Mouse (Mus musculus) megakaryocyte progenitor cell, adult 5-6 weeks (primary cell): Measurements from ENCODE around the gene Tctex1d4. TPM values are rescaled to one million over a fixed set of nuclear protein-coding genes. Genes with fewer than 3 reads are reported as not detected.

Source experiments
- ATAC-seq: replicated peaks from 2 replicates; pipeline ENCODE4 v1.8.0; 2016; ENCODE audit warnings: mild to moderate bottlenecking, moderate TSS enrichment, inconsistent platforms; ENCODE audit not compliant: poor library complexity
- total RNA-seq, 2 experiments: library from RNA; stranded (forward) in 1 of 2; stranded (reverse) in 1 of 2; fragments of 157-497, 149-512 nt in 1 of 2; fragments of 200-1000 nt in 1 of 2; gene quantifications; 2 replicates each; pipeline versions ENCODE4 v1.2.3 to v1.2.4; 2015 to 2017

Tctex1d4 gene
- total RNA-seq (2015) (not detected in 2 replicates), total RNA-seq (2017) (not detected in 2 replicates)

DNA sequence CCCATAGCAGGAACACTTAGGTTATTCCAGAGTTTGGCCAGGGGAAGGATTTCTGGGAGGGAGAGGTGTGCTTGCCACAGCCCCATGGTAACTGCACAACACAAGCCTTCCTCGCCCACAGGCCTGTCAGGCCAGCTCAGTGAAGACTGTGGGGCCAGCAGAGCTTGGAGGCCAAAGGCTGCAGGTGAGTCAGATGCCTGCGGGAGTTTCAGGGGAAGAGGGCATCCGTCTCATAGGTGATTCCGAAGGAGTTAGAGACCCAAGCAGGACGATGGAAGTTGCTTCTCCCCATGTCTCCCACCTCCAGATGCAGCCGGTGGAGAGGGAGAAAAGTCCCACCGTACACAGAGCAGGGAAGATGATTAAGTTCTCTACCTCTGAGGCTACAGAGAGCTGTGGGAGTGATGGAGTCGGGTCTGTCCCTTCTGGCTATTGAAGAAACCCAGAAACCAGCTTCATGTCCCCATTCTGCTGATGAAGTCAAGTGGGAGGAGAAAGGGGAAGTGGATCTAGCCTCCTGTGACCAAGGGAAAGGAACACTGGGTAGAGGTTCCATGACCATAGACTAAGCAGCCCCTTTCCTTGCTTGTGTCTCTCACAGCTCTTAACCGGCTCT, at the start of gene Tctex1d4:
Gene Tctex1d4, plus strand, starts transcription at position 120 of the 616 bp plus-strand sequence.
- ATAC-seq: peak; percentile 29

DNA sequence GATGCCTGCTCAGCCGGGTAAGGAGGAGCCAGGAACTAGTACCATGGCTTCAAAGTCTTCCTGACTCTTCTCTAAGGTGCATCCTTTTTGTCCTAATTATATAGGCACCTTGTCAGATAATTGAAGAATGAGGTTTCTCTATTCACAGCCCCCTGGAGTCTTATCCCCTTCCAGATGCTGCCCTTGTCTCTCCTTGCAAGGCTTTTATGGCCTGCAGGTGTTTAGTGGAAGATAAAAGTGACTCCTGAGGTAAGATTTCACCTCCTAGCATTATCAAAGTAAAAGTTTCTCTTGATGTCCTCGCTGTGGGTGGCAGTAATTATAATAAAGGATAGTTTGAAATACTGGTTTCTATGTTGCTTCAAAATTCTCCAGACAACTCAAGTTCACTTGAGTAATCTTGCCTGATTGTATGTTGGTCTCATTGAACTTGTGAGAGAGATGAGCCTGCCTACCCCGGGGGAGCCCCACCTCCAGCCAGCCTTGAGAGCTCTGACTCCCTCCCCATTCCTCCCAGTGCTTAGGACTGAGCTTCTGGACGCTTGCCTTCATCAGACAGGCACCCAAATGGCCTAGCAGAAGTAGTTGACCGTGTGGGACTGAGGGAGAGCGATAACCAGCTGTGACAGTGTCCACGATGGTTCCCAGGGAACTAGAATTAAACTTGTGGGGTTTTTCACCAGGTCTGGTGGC, 38.5 kb upstream of the Tctex1d4 start:
- ATAC-seq: 0 out of 2 replicates have a peak, but pooled peaks have one; percentile 39

DNA sequence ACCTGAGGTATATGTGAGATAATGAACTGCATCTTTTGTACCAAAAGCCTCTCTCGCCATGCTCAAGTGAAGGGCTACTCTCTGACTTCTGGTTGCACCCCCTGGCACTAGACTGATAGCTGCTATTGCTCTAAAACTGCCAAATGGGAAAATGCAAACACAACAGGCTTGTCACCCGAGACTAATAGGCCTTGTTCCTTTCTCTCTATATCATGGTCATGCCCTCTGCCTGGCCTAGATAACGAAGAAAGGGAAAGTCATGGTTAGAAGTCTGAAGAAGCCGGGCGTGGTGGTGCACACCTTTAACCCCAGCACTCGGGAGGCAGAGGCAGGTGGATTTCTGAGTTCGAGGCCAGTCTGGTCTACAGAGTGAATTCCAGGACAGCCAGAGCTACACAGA, 36.0 kb upstream of the Tctex1d4 start:
- ATAC-seq: peak; percentile 83

DNA sequence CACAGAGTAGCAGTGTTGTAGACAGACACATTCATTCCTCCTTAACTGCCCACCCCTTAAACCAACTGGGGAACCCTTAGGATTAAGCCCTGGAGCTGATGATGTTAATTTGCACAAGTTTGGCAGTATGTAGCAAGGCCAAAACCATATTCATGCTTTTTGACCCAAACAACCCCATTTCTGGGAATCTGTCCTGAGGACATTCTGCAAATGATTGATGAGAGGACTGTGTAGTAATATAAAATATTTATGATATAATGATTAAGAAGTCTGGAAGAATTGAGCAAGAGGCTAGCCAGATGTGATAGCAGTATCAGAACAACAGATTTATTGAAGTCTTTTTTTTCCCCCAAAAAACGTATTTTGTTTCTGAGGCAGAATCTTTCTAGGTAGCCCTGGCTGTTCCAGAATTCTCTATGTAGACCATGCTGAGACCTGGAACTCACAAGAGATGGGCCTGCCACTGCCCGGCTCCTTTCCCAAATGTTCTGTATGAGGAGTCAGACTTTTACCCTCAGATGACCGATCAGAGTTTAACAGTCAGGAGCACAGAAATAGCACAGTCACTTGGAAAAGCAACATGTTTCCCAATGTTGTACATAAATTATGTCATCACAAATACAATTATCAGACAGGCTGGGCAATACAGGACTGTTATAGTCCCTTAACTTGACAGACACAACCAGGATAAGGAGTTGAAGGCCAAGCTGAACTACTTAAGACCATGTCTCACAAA, 31.8 kb upstream of the Tctex1d4 start:
- no peak for ATAC-seq

DNA sequence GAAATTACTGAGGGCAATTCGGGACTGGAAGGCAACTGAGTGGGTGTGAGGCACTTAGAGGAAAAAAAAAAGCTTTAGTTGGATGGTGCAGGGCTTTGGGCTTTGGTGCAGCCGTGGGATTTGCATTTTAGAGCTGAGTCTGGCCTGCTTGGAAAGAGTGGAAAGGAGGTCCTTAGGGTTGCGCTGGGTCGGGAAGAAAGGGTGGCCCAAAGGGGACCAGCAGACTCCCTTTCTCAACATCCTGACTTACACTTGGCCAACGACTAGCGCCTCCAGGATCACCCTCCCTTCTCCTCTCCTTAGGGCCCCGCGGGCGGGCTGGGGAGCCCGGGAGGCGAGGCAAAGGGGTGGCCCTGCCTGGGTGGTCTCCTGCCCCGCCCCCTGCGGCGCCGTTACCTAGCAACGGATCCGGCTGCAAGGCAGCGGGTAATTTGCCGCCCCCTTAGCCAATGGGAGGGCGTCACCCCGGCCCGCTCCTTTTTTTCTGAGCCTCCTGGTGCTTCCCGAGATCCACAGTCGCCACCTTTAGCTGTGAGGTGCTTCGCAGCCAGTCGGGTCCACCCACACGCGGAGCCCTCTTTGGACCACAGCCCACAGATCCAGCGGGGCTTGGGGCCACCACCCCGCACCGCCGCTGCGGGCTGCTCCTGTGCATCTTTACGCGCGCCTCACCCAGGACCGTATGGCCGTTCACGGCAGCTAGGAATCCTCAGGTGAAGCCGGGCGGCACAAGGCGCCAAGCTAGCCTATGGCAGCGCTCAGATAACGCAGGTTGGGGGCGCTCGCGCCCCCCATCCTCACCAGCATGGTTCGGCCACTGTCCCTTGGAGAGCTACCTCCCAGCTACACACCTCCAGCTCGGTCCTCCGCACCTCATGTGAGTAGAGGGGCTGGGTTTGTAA, 30.8 kb upstream of the Tctex1d4 start, which contains the start of gene Ptch2:
Gene Ptch2, plus strand, starts transcription at position 525 of the 902 bp plus-strand sequence.
- ATAC-seq: peak; percentile 51

DNA sequence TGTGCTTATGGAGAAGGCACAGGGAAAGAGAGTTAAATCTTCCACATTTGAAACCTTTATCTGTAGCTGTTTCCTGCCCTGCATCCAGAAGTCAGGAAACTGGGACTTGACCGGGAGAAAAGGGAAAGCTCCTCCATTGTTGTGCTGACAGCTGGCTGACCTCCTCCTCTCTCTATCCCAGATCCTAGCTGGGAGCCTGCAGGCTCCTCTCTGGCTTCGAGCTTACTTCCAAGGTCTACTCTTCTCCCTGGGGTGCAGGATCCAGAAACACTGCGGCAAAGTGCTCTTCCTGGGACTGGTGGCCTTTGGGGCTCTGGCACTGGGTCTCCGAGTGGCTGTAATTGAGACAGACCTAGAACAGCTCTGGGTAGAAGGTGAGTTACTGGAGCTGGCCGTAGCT, 29.9 kb upstream of the Tctex1d4 start:
- ATAC-seq: no peak

DNA sequence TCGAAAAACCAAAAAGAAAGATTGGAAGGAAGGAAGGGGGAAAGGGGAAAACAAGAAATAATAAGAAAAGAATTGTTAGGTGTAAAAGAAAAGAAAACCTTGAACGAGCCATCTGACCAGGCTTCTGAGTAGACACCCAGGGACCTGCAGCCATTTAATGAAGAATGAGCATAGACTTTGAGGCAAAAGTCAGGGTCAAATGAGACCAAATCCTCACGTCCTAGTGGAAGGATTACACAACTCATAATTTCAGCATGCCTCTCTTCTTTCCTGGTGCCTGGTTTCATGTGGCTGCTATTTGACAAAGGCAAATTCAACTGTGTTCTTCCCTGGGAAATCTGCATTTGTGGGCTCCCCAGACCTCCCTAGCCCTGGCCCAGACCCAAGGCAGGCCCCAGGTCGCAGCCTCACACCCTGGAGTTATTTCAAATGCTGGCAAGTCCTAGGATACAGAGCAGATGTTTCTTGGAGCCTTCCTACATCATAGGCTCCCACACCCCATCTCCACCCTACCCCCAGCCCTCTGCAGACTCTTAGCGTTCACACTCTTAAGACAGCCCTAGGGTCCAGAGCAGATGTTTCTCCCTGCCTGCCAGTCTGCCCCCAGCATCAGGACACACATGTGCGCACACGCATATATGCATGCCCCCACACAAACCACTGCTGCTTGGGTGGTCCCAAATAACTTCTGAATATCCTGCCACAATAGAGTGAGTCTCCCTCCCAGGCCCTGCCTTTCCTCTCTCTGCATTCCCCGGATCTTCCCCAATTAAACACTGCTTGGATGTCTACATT, 28.4 kb upstream of the Tctex1d4 start:
- no peak for ATAC-seq

DNA sequence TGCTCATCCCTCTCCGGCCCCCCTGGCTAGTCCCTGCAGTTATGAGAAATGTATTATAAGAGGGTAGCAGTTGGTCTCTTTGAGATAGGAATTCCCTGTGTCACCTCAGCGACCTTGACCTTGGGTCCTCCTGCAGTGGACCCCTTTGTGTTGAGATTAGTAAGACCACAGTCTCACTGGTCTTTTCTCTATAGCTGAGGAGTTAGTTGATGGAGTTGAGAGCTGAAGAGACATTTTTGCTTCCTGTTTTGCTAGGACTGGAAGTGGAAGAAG, 27.9 kb upstream of the Tctex1d4 start:
- ATAC-seq: no peak

DNA sequence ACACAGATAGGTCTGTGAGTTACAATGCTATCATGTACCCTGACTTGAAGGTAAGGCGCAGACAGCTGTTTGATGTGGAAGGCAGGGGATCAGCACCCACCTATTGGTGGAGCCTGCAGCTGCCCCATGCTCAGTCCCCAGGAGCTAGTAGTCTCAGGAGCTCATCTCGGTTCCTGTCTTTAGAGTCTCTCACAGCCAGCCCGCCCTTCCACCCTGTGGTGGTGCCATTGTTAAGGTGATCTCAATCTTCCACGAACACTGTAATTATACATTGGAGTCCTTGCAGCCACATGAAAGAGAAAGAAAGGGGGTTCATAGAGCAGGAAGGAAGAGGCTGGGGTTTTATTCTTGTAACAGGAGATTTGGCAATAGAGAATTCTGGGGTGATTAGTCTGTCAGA, 26.6 kb upstream of the Tctex1d4 start:
- no peak for ATAC-seq

DNA sequence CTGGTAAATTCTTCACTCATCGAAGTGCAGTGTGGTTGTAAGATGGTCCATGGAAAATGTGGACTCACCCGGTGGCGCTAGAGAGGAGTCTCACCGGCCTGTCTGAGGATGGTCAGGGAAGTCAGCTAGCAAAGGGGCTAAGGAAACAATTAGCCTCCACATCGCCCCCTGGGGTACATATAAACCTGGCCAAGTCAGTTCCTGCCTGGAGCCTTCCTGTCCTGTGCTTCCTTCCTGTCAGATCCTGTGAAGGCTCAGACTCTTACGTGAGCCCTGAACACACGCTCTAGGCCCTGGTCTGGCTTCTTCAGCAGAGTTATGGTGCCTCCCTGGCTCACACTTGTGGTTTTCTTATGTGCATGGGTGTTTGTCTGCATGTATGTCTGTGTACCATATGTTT, 25.4 kb upstream of the Tctex1d4 start:
- peak; percentile 69 for ATAC-seq

DNA sequence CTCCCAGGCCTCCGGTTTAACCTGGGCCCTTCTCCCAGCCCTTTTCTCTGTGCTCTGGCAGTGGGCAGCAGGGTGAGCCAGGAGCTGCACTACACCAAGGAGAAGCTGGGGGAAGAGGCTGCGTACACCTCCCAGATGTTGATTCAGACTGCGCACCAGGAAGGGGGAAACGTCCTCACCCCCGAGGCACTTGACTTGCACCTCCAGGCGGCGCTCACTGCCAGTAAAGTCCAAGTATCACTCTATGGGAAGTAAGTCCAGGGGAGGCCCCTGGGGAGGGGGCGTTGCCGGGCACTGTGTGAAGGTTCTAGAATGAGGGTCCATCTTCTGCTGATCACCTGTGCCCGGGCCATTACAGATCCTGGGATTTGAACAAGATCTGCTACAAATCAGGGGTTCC, 21.9 kb upstream of the Tctex1d4 start:
- no peak for ATAC-seq

DNA sequence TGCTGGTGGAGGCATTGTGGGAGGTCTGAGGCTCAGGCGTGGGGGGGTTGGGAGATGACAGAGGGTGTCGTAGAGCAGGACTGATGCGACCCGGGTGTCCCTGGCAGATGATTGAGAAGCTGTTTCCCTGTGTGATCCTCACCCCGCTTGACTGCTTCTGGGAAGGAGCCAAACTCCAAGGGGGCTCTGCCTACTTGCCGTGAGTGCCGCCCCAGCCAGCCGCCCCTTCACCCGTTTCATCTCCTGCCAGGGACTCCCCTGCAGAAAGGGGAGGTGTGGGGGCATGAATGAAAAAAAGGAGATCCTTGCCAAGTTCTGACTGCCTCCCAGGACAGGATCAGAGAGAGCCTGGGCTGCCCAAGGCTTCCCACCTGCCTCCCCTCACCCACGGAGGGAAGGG, 21.5 kb upstream of the Tctex1d4 start:
- ATAC-seq: no peak

DNA sequence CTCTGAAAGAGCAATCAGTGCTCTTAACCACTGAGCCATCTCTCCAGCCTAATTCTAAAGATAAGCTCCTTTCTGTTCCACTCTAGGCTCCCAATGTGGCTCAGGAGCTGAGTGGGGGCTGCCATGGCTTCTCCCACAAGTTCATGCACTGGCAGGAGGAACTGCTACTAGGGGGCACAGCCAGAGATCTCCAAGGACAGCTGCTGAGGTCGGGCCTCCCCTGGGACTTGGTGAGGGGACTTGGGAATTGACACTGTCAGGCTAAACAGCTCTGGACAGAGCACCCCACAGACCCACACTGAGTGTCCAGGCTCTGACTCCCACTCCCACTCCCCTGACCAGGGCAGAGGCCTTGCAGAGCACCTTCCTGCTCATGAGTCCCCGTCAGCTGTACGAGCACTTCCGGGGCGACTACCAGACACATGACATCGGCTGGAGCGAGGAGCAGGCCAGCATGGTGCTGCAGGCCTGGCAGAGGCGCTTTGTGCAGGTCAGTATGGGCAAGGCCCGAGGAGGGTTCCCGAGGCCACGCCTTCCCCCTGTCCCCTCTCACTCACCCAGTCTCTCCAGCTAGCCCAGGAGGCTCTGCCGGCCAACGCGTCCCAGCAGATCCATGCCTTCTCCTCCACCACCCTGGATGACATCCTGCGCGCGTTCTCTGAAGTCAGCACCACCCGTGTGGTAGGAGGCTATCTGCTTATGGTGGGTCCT, 18.6 kb upstream of the Tctex1d4 start:
- no peak for ATAC-seq

DNA sequence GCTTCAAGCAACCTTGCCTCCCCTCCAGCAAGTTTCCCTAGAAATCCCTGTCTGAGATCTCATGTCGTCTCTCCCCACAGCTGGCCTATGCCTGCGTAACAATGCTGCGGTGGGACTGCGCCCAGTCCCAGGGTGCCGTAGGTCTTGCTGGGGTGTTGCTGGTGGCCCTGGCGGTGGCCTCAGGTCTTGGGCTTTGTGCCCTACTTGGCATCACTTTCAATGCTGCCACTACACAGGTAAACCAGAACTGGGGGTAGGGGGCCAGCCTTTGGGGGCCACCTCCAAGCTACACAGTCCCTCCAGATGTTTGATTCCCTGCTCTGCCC, 18.1 kb upstream of the Tctex1d4 start:
- ATAC-seq: no peak

DNA sequence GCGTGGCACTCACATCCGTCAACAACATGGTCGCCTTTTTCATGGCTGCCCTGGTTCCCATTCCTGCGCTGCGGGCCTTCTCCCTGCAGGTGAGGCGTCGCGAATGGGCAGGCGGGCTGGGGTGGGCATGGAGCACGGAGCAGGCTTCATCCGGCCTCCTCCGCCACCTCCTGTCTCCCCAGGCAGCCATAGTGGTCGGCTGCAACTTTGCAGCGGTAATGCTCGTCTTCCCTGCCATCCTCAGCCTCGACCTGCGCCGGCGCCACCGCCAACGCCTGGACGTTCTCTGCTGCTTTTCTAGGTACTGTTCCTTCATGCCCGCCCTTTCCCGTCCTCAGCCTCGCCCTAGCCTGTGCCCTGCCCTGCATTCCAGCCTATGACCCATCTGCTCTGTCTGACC, 17.3 kb upstream of the Tctex1d4 start:
- no peak for ATAC-seq

DNA sequence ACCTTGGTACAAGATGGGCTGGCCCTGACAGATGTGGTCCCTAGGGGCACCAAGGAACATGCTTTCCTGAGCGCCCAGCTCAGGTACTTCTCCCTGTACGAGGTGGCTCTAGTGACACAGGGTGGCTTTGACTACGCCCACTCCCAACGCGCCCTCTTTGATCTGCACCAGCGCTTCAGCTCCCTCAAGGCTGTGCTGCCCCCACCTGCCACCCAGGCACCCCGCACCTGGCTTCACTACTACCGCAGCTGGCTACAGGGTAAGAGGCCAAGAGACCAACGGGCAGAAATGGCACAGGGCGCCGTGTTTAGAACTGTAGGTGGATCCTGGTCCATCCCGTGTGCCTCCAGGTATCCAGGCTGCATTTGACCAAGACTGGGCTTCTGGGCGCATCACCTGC, 16.3 kb upstream of the Tctex1d4 start:
- ATAC-seq: no peak

DNA sequence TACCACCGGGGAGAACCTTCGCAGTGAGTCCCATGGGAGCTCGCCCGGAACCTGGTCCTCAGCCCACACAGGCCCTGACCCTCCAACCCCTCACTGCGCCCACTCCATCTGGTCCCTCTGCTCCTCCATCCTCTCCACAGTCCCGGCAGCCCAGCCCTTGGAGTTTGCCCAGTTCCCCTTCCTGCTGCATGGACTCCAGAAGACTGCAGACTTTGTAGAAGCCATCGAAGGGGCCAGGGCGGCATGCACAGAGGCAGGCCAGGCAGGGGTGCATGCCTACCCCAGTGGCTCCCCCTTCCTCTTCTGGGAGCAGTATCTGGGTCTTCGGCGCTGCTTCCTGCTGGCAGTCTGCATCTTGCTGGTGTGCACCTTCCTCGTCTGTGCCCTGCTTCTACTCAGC, 15.6 kb upstream of the Tctex1d4 start:
- ATAC-seq: no peak

DNA sequence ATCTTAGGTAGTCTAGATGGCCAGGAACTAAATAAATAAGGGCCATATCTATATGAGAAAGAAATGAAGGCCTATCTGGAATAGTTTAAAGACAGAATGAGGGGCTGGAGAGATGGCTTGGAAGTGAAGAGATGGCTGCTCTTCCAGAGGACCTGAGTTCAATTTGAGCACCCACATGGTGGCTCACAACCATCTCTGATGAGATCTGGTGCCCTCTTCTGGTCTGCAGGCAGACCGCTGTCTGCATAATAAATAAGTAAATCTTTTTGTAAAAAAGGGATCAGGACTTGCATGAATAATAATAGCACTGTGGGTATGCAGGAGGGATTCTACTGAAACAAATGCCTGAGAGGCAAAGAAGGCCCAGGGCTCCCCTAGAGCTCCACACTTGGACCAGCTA, 13.4 kb upstream of the Tctex1d4 start:
- ATAC-seq: no peak

DNA sequence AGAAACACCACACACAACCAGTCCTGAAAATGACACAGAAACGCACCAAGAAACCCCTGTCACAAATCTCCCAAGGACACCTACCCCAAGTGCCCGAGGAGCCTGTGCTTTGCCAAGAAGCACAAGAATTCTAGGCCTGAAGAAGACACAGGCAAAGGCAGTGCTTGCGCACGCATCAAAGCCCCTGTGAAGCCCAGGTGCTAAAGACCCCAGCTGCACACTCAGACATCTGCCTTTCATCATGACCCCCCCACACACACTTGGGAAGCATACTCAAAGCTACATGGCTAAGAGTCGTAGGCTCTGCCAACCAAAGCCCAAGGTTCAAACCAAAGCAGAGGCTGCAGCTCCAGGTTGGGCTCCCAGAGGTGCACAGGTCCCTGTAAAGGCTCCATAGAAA, 11.0 kb upstream of the Tctex1d4 start:
- no peak for ATAC-seq

DNA sequence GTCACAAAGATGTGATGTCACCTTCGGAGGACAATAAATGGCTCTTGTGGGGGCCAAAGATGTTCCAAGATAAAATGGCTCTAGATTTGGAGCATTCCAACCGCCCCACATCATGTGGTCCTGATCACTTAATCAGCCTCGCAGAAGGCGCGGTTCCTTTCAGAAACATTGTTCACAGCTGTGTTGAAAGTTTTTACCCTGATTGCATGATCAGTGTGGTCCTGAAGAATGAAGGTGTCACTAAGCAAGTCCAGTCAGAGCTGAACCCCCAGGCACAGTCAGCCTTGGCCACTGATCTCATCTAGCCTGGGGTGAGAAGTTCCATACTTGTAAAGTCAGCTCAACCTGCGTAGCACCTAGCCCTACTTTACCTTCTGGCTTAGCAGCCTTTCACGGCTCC, 8.7 kb upstream of the Tctex1d4 start:
- no peak for ATAC-seq
